In genomic region chr6:30402091-30402491, GRCm38 (mm10) we compare ENCODE assay signal across 8 mouse cellular contexts. TPM values are rescaled to one million over a fixed set of nuclear protein-coding genes. Genes with fewer than 3 reads are reported as not detected.
A peak's percentile ranks its signal among the peaks of the same experiment; 100 is the strongest.
DNase-seq lines count a peak whose midpoint lies in the region; ATAC-seq and TF ChIP-seq lines count a peak whose summit lies in the region.

No protein-coding gene starts in this region.

- H3K36me3 ChIP-seq in kidney, embryonic 14.5 days (ENCODE audit: control insufficient read depth, insufficient read depth, low read length): no peaks in the 10 kb centered on the region
- H3K36me3 ChIP-seq in forebrain, embryonic 10.5 days (replicated peaks): peaks cover 8% of the 10 kb centered on the region
- H3K36me3 ChIP-seq in limb, embryonic 14.5 days (ENCODE audit: control insufficient read depth, insufficient read depth, low read length): no peaks in the 10 kb centered on the region
- H3K36me3 ChIP-seq in myocyte (ENCODE audit: control insufficient read depth, insufficient read depth): no peaks in the 10 kb centered on the region

- no peak for DNase-seq in kidney, adult 9 months
- peak; percentile 38 for DNase-seq in NIH3T3 (ENCODE audit: low read depth)
- no peak for DNase-seq in forebrain, embryonic 10.5 days (ENCODE audit: extremely low spot score, low spot score)
- DNase-seq in limb, embryonic 14.5 days (ENCODE audit: low spot score): no peak
- DNase-seq in spleen, postnatal 4 days (ENCODE audit: low spot score in 2 of 2): no peak
- DNase-seq in ovary, postnatal 14 days (ENCODE audit: low spot score): no peak

- peak overlapping the region; percentile 96 for H3K9ac ChIP-seq in kidney, embryonic 14.5 days (ENCODE audit: low read depth, low read length)
- H3K9ac ChIP-seq in limb, embryonic 14.5 days (ENCODE audit: low read depth, low read length, severe bottlenecking): peak overlapping the region; percentile 94

- H3K27ac ChIP-seq in kidney, embryonic 14.5 days (ENCODE audit: low read depth, low read length): peak overlapping the region; percentile 96
- peak overlapping the region; percentile 94 for H3K27ac ChIP-seq in forebrain, embryonic 10.5 days
- peak overlapping the region; percentile 97 for H3K27ac ChIP-seq in limb, embryonic 14.5 days (replicated peaks; ENCODE audit: low read depth, low read length)

- H3K9me3 ChIP-seq in kidney, embryonic 14.5 days (ENCODE audit: control insufficient read depth, low read length): no peaks in the 10 kb centered on the region
- H3K9me3 ChIP-seq in forebrain, embryonic 10.5 days: no peaks in the 10 kb centered on the region
- H3K9me3 ChIP-seq in limb, embryonic 14.5 days (ENCODE audit: control insufficient read depth, low read length): no peaks in the 10 kb centered on the region

- 0% methylated on average over 29 of the region's 29 CpGs for WGBS in kidney, embryonic 14.5 days
- WGBS in forebrain, embryonic 10.5 days: under 1% methylated on average over 29 of the region's 29 CpGs
- 0% methylated on average over 27 of the region's 29 CpGs for WGBS in limb, embryonic 14.5 days

- no peaks in the 10 kb centered on the region for H3K27me3 ChIP-seq in kidney, embryonic 14.5 days (ENCODE audit: control insufficient read depth, insufficient read depth, low read length)
- H3K27me3 ChIP-seq in forebrain, embryonic 10.5 days (ENCODE audit: poor library complexity, severe bottlenecking): no peaks in the 10 kb centered on the region
- no peaks in the 10 kb centered on the region for H3K27me3 ChIP-seq in limb, embryonic 14.5 days (ENCODE audit: control insufficient read depth, insufficient read depth, low read length)
- no peaks in the 10 kb centered on the region for H3K27me3 ChIP-seq in myocyte (ENCODE audit: control insufficient read depth, insufficient read depth, insufficient read length)

- peaks cover 50% of the 10 kb centered on the region for H3K79me2 ChIP-seq in myocyte (ENCODE audit: control insufficient read depth, insufficient read depth)

- no peak for TF ChIP-seq POLR2A in limb, embryonic 14.5 days (IDR thresholded peaks at IDR 0.05; ENCODE audit: borderline replicate concordance, extremely low read depth, insufficient read depth, insufficient read length)
- TF ChIP-seq POLR2A in myocyte (IDR thresholded peaks at IDR 0.05; ENCODE audit: insufficient read length, low read depth): no peak

- H3K4me2 ChIP-seq in kidney, embryonic 14.5 days (replicated peaks; ENCODE audit: low read depth, low read length): peak overlapping the region; percentile 62
- peak overlapping the region; percentile 59 for H3K4me2 ChIP-seq in limb, embryonic 14.5 days (replicated peaks; ENCODE audit: low read depth, low read length, severe bottlenecking)
- peak overlapping the region; percentile 74 for H3K4me2 ChIP-seq in myocyte (ENCODE audit: low read depth)

- H3ac ChIP-seq in myocyte (ENCODE audit: control insufficient read depth, insufficient read length): peak overlapping the region; percentile 24

- ATAC-seq in kidney, embryonic 14.5 days (ENCODE audit: low FRiP score, low TSS enrichment): no peak; the same call in 1 of the 2 replicates
- peak; percentile 1; the same call in 1 of the 2 replicates for ATAC-seq in limb, embryonic 14.5 days (ENCODE audit: low FRiP score, low read depth)

- peak overlapping the region; percentile 97 for H3K4me3 ChIP-seq in kidney, embryonic 14.5 days (ENCODE audit: low read length)
- H3K4me3 ChIP-seq in forebrain, embryonic 10.5 days: peak overlapping the region; percentile 86
- H3K4me3 ChIP-seq in limb, embryonic 14.5 days (replicated peaks; ENCODE audit: low read length): peak overlapping the region; percentile 98
- H3K4me3 ChIP-seq in myocyte: peak overlapping the region; percentile 55

- 0 out of 2 replicates have a peak, but pooled peaks cover 5% of the 10 kb centered on the region for H3K4me1 ChIP-seq in kidney, embryonic 14.5 days (ENCODE audit: control insufficient read depth, insufficient read depth, low read length)
- H3K4me1 ChIP-seq in forebrain, embryonic 10.5 days: peaks cover 30% of the 10 kb centered on the region
- H3K4me1 ChIP-seq in limb, embryonic 14.5 days (ENCODE audit: control insufficient read depth, insufficient read depth, low read length): peaks cover 9% of the 10 kb centered on the region

TF ChIP-seq in myocyte, 11 proteins besides CTCF, POLR2A, EP300 and RAD21:
- no peak for TF ChIP-seq MYOG (IDR thresholded peaks at IDR 0.05; ENCODE audit: control insufficient read depth in 1 of 3, insufficient read depth in 1 of 3, insufficient read length in 2 of 3, low read depth in 2 of 3)
- TF ChIP-seq MAX (IDR thresholded peaks at IDR 0.05; ENCODE audit: low read depth): no peak
- TF ChIP-seq MYOD1 (IDR thresholded peaks at IDR 0.05; ENCODE audit: control insufficient read depth in 1 of 3, insufficient read length in 2 of 3, low read depth in 2 of 3): no peak
- TF ChIP-seq REST (IDR thresholded peaks at IDR 0.05; ENCODE audit: insufficient read depth, insufficient read length): no peak
- no peak for TF ChIP-seq TCF3 (IDR thresholded peaks at IDR 0.05; ENCODE audit: insufficient read length, low read depth)
- TF ChIP-seq E2F4 (IDR thresholded peaks at IDR 0.05; ENCODE audit: insufficient read depth): no peak
- no peak for TF ChIP-seq TCF12 (IDR thresholded peaks at IDR 0.05; ENCODE audit: insufficient read depth, poor library complexity, severe bottlenecking)
- no peak for TF ChIP-seq SRF (IDR thresholded peaks at IDR 0.05; ENCODE audit: control insufficient read depth, insufficient read length, low read depth)
- TF ChIP-seq POLR2AphosphoS2 (IDR thresholded peaks at IDR 0.05; ENCODE audit: insufficient read length, low read depth): no peak
- no peak for TF ChIP-seq CEBPB (IDR thresholded peaks at IDR 0.05; ENCODE audit: insufficient read depth, poor library complexity, severe bottlenecking)
- TF ChIP-seq USF1 (IDR thresholded peaks at IDR 0.05; ENCODE audit: low read depth): no peak
TF ChIP-seq in myocyte: peak in this region for 0.

RNA-seq across cellular contexts. Expression of gene Klhdc10, which starts 0.4 kb away (rescaled TPM):
- polyA plus RNA-seq in kidney, embryonic 14.5 days (2014; fragmentation: Nextera tagmentation; extraction: Ambion mirVana): 25.7 and 42.8 TPM in 2 replicates
- 27.2 and 27.5 TPM in 2 replicates for polyA plus RNA-seq in forebrain, embryonic 10.5 days (2016; fragmentation: Nextera tagmentation; extraction: Ambion mirVana)
- 106 and 110 TPM in 2 replicates for polyA plus RNA-seq in limb, embryonic 14.5 days (2012; rRNA removed)
- polyA plus RNA-seq in limb, embryonic 14.5 days (2014; fragmentation: Nextera tagmentation; extraction: Ambion mirVana): 39.3 and 42.0 TPM in 2 replicates
- 49.1 TPM for polyA plus RNA-seq in myocyte (2012; fragmentation: generic; extraction: Trizol)

RNA-seq across cellular contexts. Expression of gene Zc3hc1, which starts 11.3 kb away (rescaled TPM):
- 69.4 and 78.3 TPM in 2 replicates for polyA plus RNA-seq in kidney, embryonic 14.5 days (2014; fragmentation: Nextera tagmentation; extraction: Ambion mirVana)
- 82.8 and 86.1 TPM in 2 replicates for polyA plus RNA-seq in forebrain, embryonic 10.5 days (2016; fragmentation: Nextera tagmentation; extraction: Ambion mirVana)
- 41.5 and 41.8 TPM in 2 replicates for polyA plus RNA-seq in limb, embryonic 14.5 days (2012; rRNA removed)
- 63.4 and 64.6 TPM in 2 replicates for polyA plus RNA-seq in limb, embryonic 14.5 days (2014; fragmentation: Nextera tagmentation; extraction: Ambion mirVana)
- 35.2 TPM for polyA plus RNA-seq in myocyte (2012; fragmentation: generic; extraction: Trizol)
